Mouse (Mus musculus) C2C12 (cell line): ENCODE data around the gene 2210011C24Rik. TPM values are rescaled to one million over a fixed set of nuclear protein-coding genes. Genes with fewer than 3 reads are reported as not detected.

Experiments
- H3K27me3 ChIP-seq: one replicate; pipeline ENCODE4 v1.6.1; 2011; ENCODE audit not compliant: control insufficient read depth, insufficient read depth, insufficient read length
- H3K36me3 ChIP-seq: one replicate; pipeline ENCODE4 v1.6.1; 2011; ENCODE audit not compliant: control insufficient read depth, insufficient read depth
- H3K4me3 ChIP-seq: one replicate; pipeline ENCODE4 v1.5.1; 2011; ENCODE audit warnings: mild to moderate bottlenecking, control low read depth; ENCODE audit not compliant: poor library complexity, insufficient read depth, severe bottlenecking
- H3K79me2 ChIP-seq: one replicate; pipeline ENCODE4 v1.6.1; 2011; ENCODE audit not compliant: control insufficient read depth, insufficient read depth
- H3K79me3 ChIP-seq: one replicate; pipeline ENCODE4 v1.6.1; 2011; ENCODE audit warnings: low read depth, control low read depth
- H3ac ChIP-seq: one replicate; pipeline ENCODE3; 2011; ENCODE audit warnings: low read depth; ENCODE audit not compliant: control insufficient read depth, insufficient read length
- CEBPB ChIP-seq: IDR thresholded peaks from one replicate; pipeline ENCODE4 v1.6.1; 2011; ENCODE audit warnings: low read depth, mild to moderate bottlenecking, control low read depth, moderate library complexity
- CTCF ChIP-seq: IDR thresholded peaks from one replicate; pipeline ENCODE4 v1.5.1; 2011; ENCODE audit not compliant: control insufficient read depth, insufficient read depth, insufficient read length
- FOSL1 ChIP-seq: IDR thresholded peaks from one replicate; pipeline ENCODE4 v1.8.0; 2011; ENCODE audit warnings: mild to moderate bottlenecking, low read length; ENCODE audit not compliant: poor library complexity, insufficient read depth, severe bottlenecking
- MAX ChIP-seq: IDR thresholded peaks from one replicate; pipeline ENCODE4 v1.6.1; 2011; ENCODE audit warnings: mild to moderate bottlenecking, control low read depth
- MYOD1 ChIP-seq: IDR thresholded peaks from one replicate; pipeline ENCODE4 v1.6.1; 2011; ENCODE audit warnings: low read depth; ENCODE audit not compliant: control insufficient read depth, insufficient read length
- MYOG ChIP-seq: IDR thresholded peaks from one replicate; pipeline ENCODE4 v1.6.1; 2011; ENCODE audit not compliant: control insufficient read depth, insufficient read length; ENCODE audit errors: extremely low read depth
- USF1 ChIP-seq: IDR thresholded peaks from one replicate; pipeline ENCODE4 v1.6.1; 2011; ENCODE audit warnings: low read depth, mild to moderate bottlenecking, control low read depth, moderate library complexity
- polyA plus RNA-seq: library from polyadenylated mRNA; unstranded; fragments of >200 nt; fragmentation: generic; extraction: Trizol; gene quantifications from one replicate; pipeline ENCODE4 v1.2.1, GENCODE M21; 2012; ENCODE audit warnings: missing spikeins

Gene 2210011C24Rik
- polyA plus RNA-seq, 1 experiment = 1.5 TPM

DNA sequence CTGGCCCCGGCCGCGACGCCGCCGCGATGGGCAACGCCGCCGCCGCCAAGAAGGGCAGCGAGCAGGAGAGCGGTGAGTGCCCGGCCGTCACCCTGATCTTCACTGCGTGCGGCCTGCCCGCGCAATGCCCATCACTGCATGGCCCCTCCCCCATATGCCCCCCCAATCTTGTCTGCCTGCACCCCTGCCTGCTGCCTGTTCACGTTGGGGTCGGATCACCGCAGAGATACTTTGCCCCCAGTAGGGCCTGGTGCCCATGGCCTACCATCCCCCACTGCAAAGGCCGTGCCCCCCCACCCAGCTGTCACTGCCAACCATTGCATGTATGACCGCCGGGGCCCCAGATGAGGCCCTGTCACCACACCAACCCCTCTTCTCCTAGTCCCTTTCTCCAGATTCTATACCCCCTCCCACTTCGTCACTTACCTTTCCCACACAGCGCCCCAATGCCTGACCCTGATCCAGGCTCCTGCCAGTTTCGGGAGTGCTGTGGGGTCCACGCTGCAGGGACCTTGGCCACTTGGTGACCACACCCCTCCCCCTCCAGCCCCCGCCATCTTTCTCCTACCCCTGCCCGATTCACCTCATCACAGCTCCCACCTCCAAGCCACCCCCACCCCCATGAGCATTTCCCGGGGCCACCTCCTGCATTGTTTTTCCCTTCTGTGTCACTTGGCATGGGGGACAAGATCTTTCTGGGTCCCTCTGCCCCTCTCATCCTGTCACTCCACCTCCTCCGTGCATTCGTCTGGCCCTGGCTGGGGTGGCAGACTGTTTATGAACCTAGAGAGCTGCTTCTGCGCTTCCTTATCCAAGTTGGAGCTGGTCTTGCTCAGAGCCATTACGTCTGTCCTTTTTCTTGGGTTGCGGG lies 38.6 kb downstream of the 2210011C24Rik start:
- peaks cover 17% of the 10 kb centered on the region for H3K36me3 ChIP-seq
- TF ChIP-seq MYOD1 (peak; percentile 59), MAX (no peak)
- peak overlapping the region; percentile 70 for H3ac ChIP-seq
- H3K79me2 ChIP-seq = peaks cover 49% of the 10 kb centered on the region
- H3K4me3 ChIP-seq = peak overlapping the region; percentile 66
- peaks cover 7% of the 10 kb centered on the region for H3K79me3 ChIP-seq
- no peaks in the 10 kb centered on the region for H3K27me3 ChIP-seq

DNA sequence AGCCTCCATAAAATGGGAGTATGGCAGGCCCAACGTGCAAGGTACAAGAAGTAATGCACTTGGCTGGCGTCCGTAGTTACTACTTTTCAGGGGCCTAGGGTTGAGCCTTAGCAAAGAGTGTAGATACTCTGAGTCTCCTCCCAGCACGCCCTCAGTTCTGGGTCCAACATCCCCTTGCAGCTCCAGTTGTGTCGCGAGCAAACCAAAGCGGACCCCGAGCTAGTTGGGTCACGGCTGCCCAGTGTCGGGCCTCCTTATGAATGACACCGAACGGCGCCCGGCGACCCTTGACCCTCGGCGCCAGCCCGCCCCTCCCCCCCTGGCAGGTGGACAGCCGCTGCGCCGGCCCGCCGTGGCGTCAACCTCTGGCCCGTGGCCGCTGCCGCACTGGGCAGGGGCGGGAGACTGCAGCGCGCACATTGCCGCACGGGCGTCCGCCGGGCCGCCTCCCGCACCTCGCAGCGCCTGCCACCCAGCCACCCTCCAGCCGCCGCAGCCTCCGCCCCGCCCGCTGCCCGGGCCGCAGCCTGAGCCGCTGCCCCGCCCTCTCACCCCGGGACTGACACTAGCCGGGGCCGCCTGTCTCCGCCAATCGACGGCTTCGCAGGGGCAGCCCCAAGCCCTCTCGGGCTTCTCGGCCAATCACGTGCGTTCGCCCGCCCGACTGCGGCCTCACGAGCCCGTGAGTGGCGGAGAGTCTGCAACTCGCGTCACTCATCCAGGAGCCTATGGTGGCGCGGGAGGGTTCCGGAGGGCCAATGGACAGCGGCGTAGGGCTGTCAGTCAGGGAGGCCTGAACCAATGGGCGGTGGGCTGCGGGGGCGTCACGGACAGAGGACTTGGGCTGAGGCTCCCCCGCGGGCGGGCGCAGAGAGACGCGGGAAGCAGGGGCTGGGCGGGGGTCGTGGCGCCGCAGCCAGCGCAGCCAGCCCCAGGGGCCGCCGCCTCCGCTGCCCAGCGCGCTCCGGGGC lies 39.5 kb downstream of the 2210011C24Rik start, which contains the start of gene Prkaca:
TSS of gene Prkaca (plus strand) at position 844 of the 971 bp plus-strand sequence.
- H3K79me3 ChIP-seq = peaks cover 7% of the 10 kb centered on the region
- H3ac ChIP-seq = peak within 1 kb of the TSS; percentile 83
- no peaks in the 10 kb centered on the region for H3K27me3 ChIP-seq
- TF ChIP-seq MAX (no peak), FOSL1 (no peak), CTCF (no peak), MYOG (no peak), MYOD1 (no peak), CEBPB (no peak), USF1 (peak; percentile 39)
- H3K4me3 ChIP-seq = peak within 1 kb of the TSS; percentile 66
- peaks cover 43% of the 10 kb centered on the region for H3K79me2 ChIP-seq
- peaks cover 24% of the 10 kb centered on the region for H3K36me3 ChIP-seq

DNA sequence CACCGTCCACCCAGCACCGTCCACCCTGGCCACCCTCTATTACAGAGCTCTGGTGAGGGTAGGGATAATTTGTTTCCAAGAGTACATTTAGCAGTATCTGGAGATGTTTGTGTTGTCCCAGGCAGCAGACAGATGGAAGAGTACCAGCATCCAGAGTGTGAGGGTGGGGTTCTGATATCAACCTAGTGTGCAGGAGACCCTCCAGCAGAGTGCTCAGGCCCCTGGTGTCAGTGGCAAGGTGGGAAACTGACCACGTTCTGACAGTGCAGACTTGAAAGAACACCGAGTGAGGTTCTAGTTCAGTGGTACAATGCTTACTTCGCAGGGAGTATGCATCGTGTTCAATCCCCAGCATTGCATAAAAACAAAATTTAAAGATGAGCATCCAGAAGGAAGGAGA lies 40.3 kb downstream of the 2210011C24Rik start:
- Histone ChIP-seq H3K79me3 (peaks cover 7% of the 10 kb centered on the region), H3ac (no peak overlapping the region), H3K79me2 (peaks cover 35% of the 10 kb centered on the region), H3K4me3 (no peak overlapping the region), H3K36me3 (peaks cover 32% of the 10 kb centered on the region), H3K27me3 (no peaks in the 10 kb centered on the region)
- TF ChIP-seq FOSL1 (no peak), MYOD1 (no peak), CTCF (no peak), MAX (no peak)

DNA sequence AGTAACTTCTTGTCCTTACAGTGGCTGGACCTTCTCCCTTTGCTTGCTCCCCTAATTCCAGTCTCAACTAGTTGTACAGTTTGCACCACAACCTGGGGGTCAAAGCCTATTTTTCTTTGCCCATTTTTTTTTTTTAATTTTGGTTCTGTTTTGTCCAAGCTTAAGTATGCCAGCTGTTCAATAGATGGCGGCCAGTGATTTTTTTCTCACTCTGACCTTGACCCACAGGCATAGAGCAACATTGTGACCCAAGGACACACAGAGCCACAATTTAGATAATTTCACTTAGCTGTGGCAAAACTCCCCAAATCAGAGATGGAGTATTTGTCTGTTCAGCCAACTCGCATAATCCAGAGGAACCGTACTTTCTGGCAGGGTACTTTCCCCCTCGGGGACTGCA lies 40.9 kb downstream of the 2210011C24Rik start:
- H3K27me3 ChIP-seq = no peaks in the 10 kb centered on the region
- peaks cover 7% of the 10 kb centered on the region for H3K79me3 ChIP-seq
- no peak for TF ChIP-seq MAX
- no peak for TF ChIP-seq USF1
- no peak for TF ChIP-seq FOSL1
- TF ChIP-seq CEBPB = no peak
- TF ChIP-seq MYOG = no peak
- TF ChIP-seq CTCF = no peak
- peaks cover 33% of the 10 kb centered on the region for H3K36me3 ChIP-seq
- H3K4me3 ChIP-seq = no peak overlapping the region
- no peak overlapping the region for H3ac ChIP-seq
- peaks cover 30% of the 10 kb centered on the region for H3K79me2 ChIP-seq

DNA sequence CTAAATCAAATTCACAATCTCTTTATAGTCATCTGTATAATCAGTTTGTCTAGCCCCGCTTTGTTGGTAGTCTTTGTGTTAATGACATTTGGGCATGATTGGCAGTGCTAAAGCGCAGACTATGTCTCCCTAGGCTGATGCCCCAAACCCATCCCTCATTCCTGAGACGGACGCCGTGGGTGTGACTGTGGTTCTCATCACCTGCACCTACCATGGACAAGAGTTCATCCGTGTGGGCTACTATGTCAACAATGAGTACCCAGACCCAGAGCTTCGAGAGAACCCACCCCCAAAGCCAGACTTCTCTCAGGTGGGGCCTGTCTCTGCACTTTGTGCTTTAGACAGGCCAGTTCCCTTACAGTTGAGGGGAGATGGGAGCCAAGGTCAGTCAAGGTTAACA lies 44.3 kb downstream of the 2210011C24Rik start:
- no peaks in the 10 kb centered on the region for H3K27me3 ChIP-seq
- H3K79me2 ChIP-seq = peaks cover 13% of the 10 kb centered on the region
- H3K79me3 ChIP-seq = peaks cover 7% of the 10 kb centered on the region
- no peak overlapping the region for H3ac ChIP-seq
- H3K4me3 ChIP-seq = no peak overlapping the region
- no peak for TF ChIP-seq FOSL1
- no peak for TF ChIP-seq CEBPB
- TF ChIP-seq CTCF = no peak
- TF ChIP-seq MAX = no peak
- H3K36me3 ChIP-seq = peaks cover 52% of the 10 kb centered on the region
